Mouse (Mus musculus): Measurements from ENCODE around the gene Gpcpd1. TPM values are rescaled to one million over a fixed set of nuclear protein-coding genes. Genes with fewer than 3 reads are reported as not detected.

Gpcpd1 gene
- polyA plus RNA-seq, 1 experiment from 2014 or later, result 52.3 TPM

GRCm38 (mm10) chr2:132485454-132485853 lies 102.1 kb downstream of the Gpcpd1 start:
- DNase-seq (ENCODE audit: low spot score), result peak; percentile 37

GRCm38 (mm10) chr2:132481547-132481946 lies 106.0 kb downstream of the Gpcpd1 start:
- DNase-seq (ENCODE audit: low spot score), result no peak

Other genes starting within 250 kb of the Gpcpd1 start
- gene Prokr2, start 202.3 kb downstream of the Gpcpd1 start, polyA plus RNA-seq (2015; fragmentation: Nextera tagmentation; extraction: Ambion mirVana), result 2.6 and 4.7 TPM in 2 replicates
- gene Shld1, start 99.2 kb upstream of the Gpcpd1 start, polyA plus RNA-seq (2015; fragmentation: Nextera tagmentation; extraction: Ambion mirVana), result 17.8 and 20.7 TPM in 2 replicates
- 0.18 and 0.19 TPM in 2 replicates for gene Chgb, start 193.5 kb upstream of the Gpcpd1 start, polyA plus RNA-seq (2015; fragmentation: Nextera tagmentation; extraction: Ambion mirVana)
- 54.7 and 56.9 TPM in 2 replicates for gene Trmt6, start 228.3 kb upstream of the Gpcpd1 start, polyA plus RNA-seq (2015; fragmentation: Nextera tagmentation; extraction: Ambion mirVana)
- 9.6 and 10.1 TPM in 2 replicates for gene Mcm8, start 228.4 kb upstream of the Gpcpd1 start, polyA plus RNA-seq (2015; fragmentation: Nextera tagmentation; extraction: Ambion mirVana)

All from thymus, postnatal 0 days (tissue).